In genomic region chr16:57215957-57216356, GRCm38 (mm10) we compare ENCODE assay signal across 23 mouse cellular contexts. TPM values are rescaled to one million over a fixed set of nuclear protein-coding genes. Genes with fewer than 3 reads are reported as not detected.
DNase-seq lines count a peak whose midpoint lies in the region; ATAC-seq and TF ChIP-seq lines count a peak whose summit lies in the region.
"Had no signal": no experiment of that assay in that cellular context is flagged by ENCODE, and none has a peak within 500 bp of the region (broad histone marks: within the 10 kb centered on the region; RNA-seq: fewer than 3 reads in every experiment).

No protein-coding gene starts in this region.

- TF ChIP-seq CTCF in G1E (IDR thresholded peaks at IDR 0.05; ENCODE audit: low read depth, low read length) = no peak
- TF ChIP-seq CTCF in cortical plate, adult 2 months (IDR thresholded peaks at IDR 0.05; ENCODE audit: extremely low read depth, insufficient read depth, low read length) = no peak

- intact Hi-C loops in left cerebral cortex, postnatal 25 days (cut with DNase I) = no loop called here

- peak; percentile 24 for DNase-seq in lung, postnatal 25 days (ENCODE audit: low spot score)
- DNase-seq in lung, postnatal 10 days = no peak
- DNase-seq in G1E (ENCODE audit: low spot score) = no peak
- DNase-seq in left cerebral cortex, postnatal 25 days (ENCODE audit: low spot score in 2 of 2) = no peak
- DNase-seq in ovary, postnatal 14 days (ENCODE audit: low spot score) = no peak
- DNase-seq in frontal cortex, postnatal 36 days (ENCODE audit: low spot score in 2 of 2) = no peak
- DNase-seq: adrenal gland, postnatal 25 days; cerebellum, adult 8-10 months; gastrocnemius, postnatal 25 days; heart, postnatal 36 days; lung, postnatal 4 days; thymus, postnatal 25 days had no signal

- TF ChIP-seq POLR2A in cortical plate, adult 2 months (IDR thresholded peaks at IDR 0.05; ENCODE audit: extremely low read depth, insufficient read depth, low read length) = no peak

- no peaks in the 10 kb centered on the region for H3K9me3 ChIP-seq in G1E (replicated peaks)
- H3K9me3 ChIP-seq: embryonic facial prominence, embryonic 12.5 days; heart, embryonic 13.5 days; hindbrain, embryonic 15.5 days; limb, embryonic 13.5 days; midbrain, embryonic 13.5 days; neural tube, embryonic 13.5 days had no signal

- peaks cover 2% of the 10 kb centered on the region; the same call in 1 of the 2 replicates for H3K4me1 ChIP-seq in G1E (ENCODE audit: insufficient read depth, low read depth, low read length)
- no peaks in the 10 kb centered on the region for H3K4me1 ChIP-seq in cortical plate, adult 2 months (ENCODE audit: control insufficient read depth, insufficient read depth, low read length)
- H3K4me1 ChIP-seq: embryonic facial prominence, embryonic 12.5 days; heart, embryonic 13.5 days; hindbrain, embryonic 15.5 days; limb, embryonic 13.5 days; midbrain, embryonic 13.5 days; neural tube, embryonic 13.5 days had no signal

- ATAC-seq in G1E (ENCODE audit: extremely low read depth, insufficient number of reproducible peaks, low FRiP score, poor library complexity, severe bottlenecking) = peak; percentile 22; the same call in 1 of the 2 replicates
- peak; percentile 86 for ATAC-seq in neutrophil, adult 5-6 weeks (ENCODE audit: extremely low read depth, insufficient number of reproducible peaks, low FRiP score, poor library complexity, severe bottlenecking)
- ATAC-seq: forebrain, embryonic 14.5 days; intestine, embryonic 16.5 days; midbrain, embryonic 13.5 days had no signal

- no peak overlapping the region for H3K4me3 ChIP-seq in G1E (ENCODE audit: low read depth, low read length)
- no peak overlapping the region for H3K4me3 ChIP-seq in cortical plate, adult 2 months (ENCODE audit: insufficient read depth, low read length)
- H3K4me3 ChIP-seq: embryonic facial prominence, embryonic 12.5 days; erythroblast, embryonic 14.5 days; heart, embryonic 13.5 days; hindbrain, embryonic 15.5 days; limb, embryonic 13.5 days; midbrain, embryonic 13.5 days; neural tube, embryonic 13.5 days had no signal

- H3K36me3 ChIP-seq in G1E (replicated peaks) = peaks cover 52% of the 10 kb centered on the region

- H3K27ac ChIP-seq in cortical plate, adult 2 months (ENCODE audit: insufficient read depth, low read length) = peak overlapping the region; percentile 18; the same call in 1 of the 2 replicates
- H3K27ac ChIP-seq: embryonic facial prominence, embryonic 12.5 days; heart, embryonic 13.5 days; hindbrain, embryonic 15.5 days; limb, embryonic 13.5 days; midbrain, embryonic 13.5 days; neural tube, embryonic 13.5 days had no signal

- no peaks in the 10 kb centered on the region for H3K27me3 ChIP-seq in G1E (ENCODE audit: insufficient read depth, low read length)
- H3K27me3 ChIP-seq: embryonic facial prominence, embryonic 12.5 days; heart, embryonic 13.5 days; hindbrain, embryonic 15.5 days; limb, embryonic 13.5 days; midbrain, embryonic 13.5 days; neural tube, embryonic 13.5 days had no signal

RNA-seq across cellular contexts. Expression of gene Tbc1d23, which starts 15.3 kb away (rescaled TPM):
- 60.5 and 61.8 TPM in 2 replicates for total RNA-seq in G1E (2014; fragmentation: Nextera tagmentation)
- total RNA-seq in G1E (2017) = 42.9 and 47.1 TPM in 2 replicates
- polyA plus RNA-seq in G1E (2012) = 0.64 and 0.68 TPM in 2 replicates
- polyA plus RNA-seq in cortical plate, adult 2 months (2012; rRNA removed) = 39.7 and 40.9 TPM in 2 replicates
- 153 and 199 TPM in 2 replicates for total RNA-seq in neutrophil, adult 5-6 weeks (2017)
- total RNA-seq in left cerebral cortex, postnatal 25 days (2021) = 10 to 100 TPM; 40.6 to 48.6 TPM

RNA-seq across cellular contexts. Expression of gene Nit2, which starts 48.8 kb away (rescaled TPM):
- 33.2 and 41.0 TPM in 2 replicates for total RNA-seq in G1E (2014; fragmentation: Nextera tagmentation)
- total RNA-seq in G1E (2017) = 38.6 and 39.6 TPM in 2 replicates
- 1.9 and 6.1 TPM in 2 replicates for polyA plus RNA-seq in G1E (2012)
- 13.1 and 15.1 TPM in 2 replicates for polyA plus RNA-seq in cortical plate, adult 2 months (2012; rRNA removed)
- total RNA-seq in neutrophil, adult 5-6 weeks (2017) = 11.8 and 17.1 TPM in 2 replicates
- total RNA-seq in left cerebral cortex, postnatal 25 days (2021) = 10 to 100 TPM; 14.8 to 16.3 TPM
